Mouse (Mus musculus): ENCODE measurements around the gene Ush1c.

- no peak for TF ChIP-seq POLR2A (IDR thresholded peaks at IDR 0.05; ENCODE audit: low read depth, low read length)
- TF ChIP-seq CTCF (IDR thresholded peaks at IDR 0.05; ENCODE audit: extremely low read depth, insufficient read depth, insufficient read length, insufficient replicate concordance): no peak
Measured at GRCm38 (mm10) chr7:46220591-46221129, 17.6 kb downstream of the Ush1c start.
